Mouse (Mus musculus): ENCODE data around the gene Pnmal1. TPM values are rescaled to one million over a fixed set of nuclear protein-coding genes. Genes with fewer than 3 reads are reported as not detected.

Pnmal1 gene
- polyA plus RNA-seq, 1 experiment from 2014 or later: 2.8 TPM

DNA sequence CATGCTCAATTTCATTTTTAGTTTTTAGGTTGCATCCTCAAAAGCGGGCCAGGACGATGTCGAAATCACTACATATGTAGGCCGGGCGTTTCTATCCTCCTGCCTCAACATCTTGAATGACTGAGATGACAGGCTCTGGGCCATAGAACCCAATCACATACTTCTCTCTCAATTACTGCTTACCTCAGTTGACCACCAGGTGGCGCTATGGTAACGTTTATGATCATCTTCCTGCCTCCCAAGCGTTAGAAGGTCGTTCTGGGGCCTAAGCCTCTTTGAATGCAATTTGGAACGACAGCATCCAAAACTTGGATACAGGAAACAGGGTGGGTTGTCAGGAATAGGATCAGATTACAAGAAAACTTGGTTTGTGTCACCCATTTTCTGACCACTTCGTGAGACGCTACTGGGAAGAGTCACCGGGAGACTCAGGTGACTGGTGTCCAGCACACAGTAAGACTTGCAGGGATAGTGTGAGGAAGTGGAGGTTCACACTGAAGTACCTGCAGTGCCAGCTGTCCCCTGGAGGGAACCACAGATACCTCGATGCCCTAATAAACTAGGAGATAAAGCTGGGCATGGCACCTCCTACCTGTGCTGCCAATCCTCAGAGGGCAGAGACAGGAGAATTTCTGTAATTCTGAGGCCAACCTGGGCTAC is 27.4 kb upstream of the Pnmal1 start:
- no peak overlapping the region for H3K4me3 ChIP-seq
- H3K27me3 ChIP-seq: no peaks in the 10 kb centered on the region
- no peak overlapping the region for H3K27ac ChIP-seq
- no peak overlapping the region for H3K9ac ChIP-seq
- ATAC-seq (ENCODE audit: insufficient number of reproducible peaks, insufficient read depth, low FRiP score, low TSS enrichment): peak; percentile 36; the same call in 1 of the 2 replicates
- H3K4me1 ChIP-seq: no peaks in the 10 kb centered on the region
- H3K9me3 ChIP-seq: no peaks in the 10 kb centered on the region
- WGBS: 16% methylated on average over 14 of the region's 14 CpGs
- H3K4me2 ChIP-seq (replicated peaks): no peak overlapping the region
- H3K36me3 ChIP-seq: no peaks in the 10 kb centered on the region

DNA sequence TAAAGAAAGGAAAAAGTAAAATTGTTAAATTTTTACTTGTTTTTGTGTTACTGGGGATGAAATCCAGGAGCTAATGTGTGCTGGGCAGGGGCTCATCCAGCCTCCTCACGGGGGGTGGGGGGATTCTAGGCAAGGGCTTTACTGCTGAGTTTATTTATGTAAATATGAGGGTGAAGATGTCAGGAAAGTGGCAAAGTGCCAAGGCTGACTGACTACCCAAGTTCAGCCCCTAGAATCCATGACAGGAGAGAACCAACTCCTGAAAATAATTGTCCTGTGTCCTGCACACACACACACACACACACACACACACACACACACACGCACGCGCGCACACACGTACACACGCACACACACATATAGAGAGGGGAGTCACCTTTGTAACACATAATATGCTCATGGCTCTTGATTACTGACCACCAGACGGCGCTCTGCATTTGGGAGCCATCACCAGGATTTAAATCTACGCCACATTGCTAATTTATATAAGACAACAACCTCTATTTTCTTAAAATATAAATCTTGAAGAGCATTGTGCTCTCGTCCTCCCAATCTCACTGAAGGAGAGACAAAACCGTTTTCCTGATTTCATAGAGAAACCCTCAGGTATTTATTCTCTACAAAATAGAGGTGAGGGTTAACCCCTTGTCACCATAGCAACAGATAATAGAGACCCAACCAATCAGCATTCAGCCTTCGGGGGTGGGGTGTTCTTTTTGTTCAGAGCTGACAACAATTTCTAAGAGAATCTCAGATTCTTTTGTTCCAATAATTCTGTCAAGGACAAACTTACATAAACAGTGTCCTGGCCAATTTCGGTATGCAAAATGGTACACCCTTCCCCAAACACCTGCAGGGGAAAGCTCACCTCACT is 26.5 kb upstream of the Pnmal1 start:
- H3K36me3 ChIP-seq: no peaks in the 10 kb centered on the region
- ATAC-seq (ENCODE audit: insufficient number of reproducible peaks, insufficient read depth, low FRiP score, low TSS enrichment): no peak
- H3K4me1 ChIP-seq: no peaks in the 10 kb centered on the region
- H3K27me3 ChIP-seq: no peaks in the 10 kb centered on the region
- H3K4me3 ChIP-seq: no peak overlapping the region
- no peaks in the 10 kb centered on the region for H3K9me3 ChIP-seq
- no peak overlapping the region for H3K9ac ChIP-seq
- H3K4me2 ChIP-seq (replicated peaks): no peak overlapping the region
- no peak overlapping the region for H3K27ac ChIP-seq
- WGBS: 50% methylated on average over 14 of the region's 14 CpGs

DNA sequence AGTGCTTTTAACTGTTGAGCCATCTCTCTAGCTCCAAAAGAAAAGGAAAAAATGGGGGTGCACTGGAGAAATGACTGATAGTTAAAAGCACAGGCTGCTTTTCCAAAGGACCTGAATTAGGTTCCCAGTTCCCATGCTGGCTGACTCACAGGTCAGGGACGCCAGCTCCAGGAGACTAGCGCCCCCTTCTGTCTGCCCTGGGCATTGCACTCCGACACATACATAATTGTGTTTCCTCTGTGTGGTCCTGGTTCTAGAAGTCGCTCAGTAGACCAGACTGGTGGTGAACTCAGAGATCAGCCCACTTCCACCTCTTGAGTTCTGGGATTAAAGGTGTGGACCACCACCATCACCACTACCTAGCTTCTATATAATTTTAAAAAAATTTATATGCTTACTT is 22.2 kb upstream of the Pnmal1 start:
- Histone ChIP-seq H3K27ac (no peak overlapping the region), H3K4me2 (replicated peaks) (no peak overlapping the region), H3K4me3 (no peak overlapping the region), H3K9me3 (no peaks in the 10 kb centered on the region), H3K36me3 (no peaks in the 10 kb centered on the region), H3K9ac (no peak overlapping the region), H3K27me3 (no peaks in the 10 kb centered on the region), H3K4me1 (peaks cover 9% of the 10 kb centered on the region; the same call in 1 of the 2 replicates)
- WGBS: 52% methylated on average over 4 of the region's 4 CpGs
- no peak for ATAC-seq (ENCODE audit: insufficient number of reproducible peaks, insufficient read depth, low FRiP score, low TSS enrichment)

DNA sequence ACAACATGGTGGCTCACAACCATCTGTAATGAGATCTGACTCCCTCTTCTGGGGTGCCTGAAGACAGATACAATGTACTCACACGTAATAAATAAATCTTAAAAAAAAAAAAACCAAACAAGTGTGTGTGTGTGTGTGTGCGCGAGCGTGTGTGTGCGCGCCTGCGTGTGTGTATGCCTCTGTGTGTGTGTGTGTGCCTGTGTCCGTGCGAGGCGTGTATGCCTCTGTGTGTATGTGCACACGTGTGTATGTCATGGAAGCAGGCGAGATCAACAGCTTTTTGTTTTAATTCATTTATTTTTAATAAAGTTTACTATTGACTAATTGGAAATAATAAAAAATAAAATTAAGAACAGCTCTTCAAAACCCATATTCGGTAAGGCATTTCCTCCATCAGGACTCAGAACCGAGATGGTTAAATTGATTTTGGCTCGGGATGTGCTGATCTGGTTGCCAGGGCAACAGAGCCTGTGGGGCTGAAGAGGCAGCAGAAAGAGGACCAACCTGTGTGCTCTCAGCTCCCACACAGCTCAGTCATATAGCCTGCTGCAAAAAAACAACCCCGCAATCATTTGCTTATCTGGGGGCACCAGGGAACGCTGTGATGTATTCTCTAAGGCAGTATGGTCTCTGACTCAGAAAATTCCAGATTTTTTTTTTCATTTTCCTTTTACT is 21.2 kb upstream of the Pnmal1 start:
- ATAC-seq (ENCODE audit: insufficient number of reproducible peaks, insufficient read depth, low FRiP score, low TSS enrichment): 0 out of 2 replicates have a peak, but pooled peaks have one; percentile 30
- Histone ChIP-seq H3K9ac (no peak overlapping the region), H3K9me3 (no peaks in the 10 kb centered on the region), H3K27ac (0 out of 2 replicates have a peak overlapping the region, but pooled peaks have one; percentile 3), H3K4me3 (no peak overlapping the region), H3K4me2 (replicated peaks) (no peak overlapping the region), H3K36me3 (no peaks in the 10 kb centered on the region), H3K4me1 (peaks cover 9% of the 10 kb centered on the region; the same call in 1 of the 2 replicates), H3K27me3 (no peaks in the 10 kb centered on the region)
- 69% methylated on average over 17 of the region's 17 CpGs for WGBS

DNA sequence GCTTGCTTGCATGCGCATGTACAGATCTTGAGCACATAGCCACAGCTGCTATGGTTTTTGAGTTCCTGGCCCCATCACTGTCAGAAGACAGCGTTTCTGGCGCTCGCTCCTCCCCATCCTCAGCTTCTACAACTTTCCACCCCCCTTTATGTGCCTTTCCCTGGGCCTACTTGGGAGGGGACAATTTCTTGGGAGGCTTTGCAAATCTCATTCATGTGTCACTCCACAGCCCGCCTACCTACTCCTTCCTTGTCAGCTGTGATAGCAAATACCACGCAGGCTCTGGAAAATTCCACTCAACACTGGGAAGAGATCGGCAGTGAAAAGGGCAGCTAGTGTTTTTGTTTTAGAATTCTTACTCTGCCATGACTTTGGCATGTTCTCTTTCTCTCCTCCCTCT is 19.2 kb upstream of the Pnmal1 start:
- Histone ChIP-seq H3K4me2 (replicated peaks) (no peak overlapping the region), H3K9ac (no peak overlapping the region; the same call in 1 of the 2 replicates), H3K27me3 (peaks cover 5% of the 10 kb centered on the region), H3K4me1 (peaks cover 15% of the 10 kb centered on the region), H3K9me3 (no peaks in the 10 kb centered on the region), H3K27ac (peak overlapping the region; percentile 30), H3K4me3 (no peak overlapping the region), H3K36me3 (no peaks in the 10 kb centered on the region)
- ATAC-seq (ENCODE audit: insufficient number of reproducible peaks, insufficient read depth, low FRiP score, low TSS enrichment): no peak
- WGBS: 34% methylated on average over 7 of the region's 7 CpGs

DNA sequence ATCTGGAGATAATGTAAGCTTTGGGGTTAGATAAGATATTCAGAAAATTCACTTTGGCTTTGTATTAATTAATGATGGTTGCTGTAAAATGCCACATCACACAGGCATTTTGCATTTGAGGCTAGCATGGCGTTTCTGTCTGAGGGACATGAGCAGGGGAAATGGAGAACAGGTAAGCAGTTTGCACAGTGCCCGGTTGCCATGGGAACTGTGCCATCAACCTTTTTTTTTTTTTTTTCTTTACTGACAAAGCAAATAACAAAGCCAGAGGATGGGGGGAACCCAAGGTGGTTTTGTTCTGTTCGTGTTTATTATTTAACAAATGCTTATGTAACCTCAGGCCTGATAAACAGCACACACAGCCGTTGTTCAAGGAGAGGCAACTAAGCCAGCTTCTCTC is 16.6 kb upstream of the Pnmal1 start:
- 60% methylated on average over 4 of the region's 4 CpGs for WGBS
- H3K4me1 ChIP-seq: peaks cover 36% of the 10 kb centered on the region

DNA sequence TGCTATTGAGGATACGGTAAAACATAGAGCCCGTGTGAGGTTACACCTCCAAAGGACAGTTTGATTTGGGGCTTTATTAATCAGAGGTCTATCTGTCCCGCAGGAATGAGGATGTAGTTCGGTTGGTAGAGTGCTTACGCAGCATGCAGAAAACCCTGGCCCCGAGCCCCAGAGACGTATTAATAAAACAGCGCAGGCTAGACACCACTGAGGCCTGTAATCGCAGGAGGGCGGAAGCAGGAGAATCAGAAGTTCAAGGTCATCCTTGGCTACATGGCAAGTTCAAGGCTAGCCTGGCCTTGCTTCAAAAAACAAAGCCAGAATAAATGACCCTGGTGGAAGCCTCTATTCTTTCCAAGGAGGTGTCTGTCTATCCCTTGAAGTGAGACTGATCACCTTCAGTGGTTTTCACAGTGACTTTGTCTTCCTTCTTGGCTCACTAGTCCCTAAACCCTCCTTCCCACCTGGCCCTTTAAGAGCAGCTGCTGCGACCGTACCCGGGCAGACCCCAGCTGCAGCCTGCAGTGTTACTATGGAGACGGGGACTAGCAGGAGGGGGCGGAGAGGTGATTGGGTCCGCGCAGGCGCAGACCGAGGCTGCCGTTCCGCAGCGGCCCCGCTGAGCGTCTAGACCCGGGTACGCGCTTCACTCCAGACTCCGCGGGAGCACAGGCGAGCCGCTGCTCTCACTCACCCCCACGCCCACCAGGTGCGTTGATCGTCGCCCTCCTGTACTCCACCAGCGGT is 15.2 kb upstream of the Pnmal1 start, which contains the start of gene Pnmal2:
Pnmal2 (plus strand) TSS at position 622 of the 747 bp plus-strand sequence.
- Histone ChIP-seq H3K4me3 (peak within 1 kb of the TSS; percentile 62), H3K4me1 (peaks cover 39% of the 10 kb centered on the region), H3K27me3 (peaks cover 44% of the 10 kb centered on the region), H3K9ac (peak within 1 kb of the TSS; percentile 66), H3K27ac (0 out of 2 replicates have a peak within 1 kb of the TSS, but pooled peaks have one; percentile 25), H3K36me3 (no peaks in the 10 kb centered on the region), H3K9me3 (no peaks in the 10 kb centered on the region), H3K4me2 (replicated peaks) (peak within 1 kb of the TSS; percentile 70)
- peak; percentile 86 for ATAC-seq (ENCODE audit: insufficient number of reproducible peaks, insufficient read depth, low FRiP score, low TSS enrichment)
- WGBS: 13% methylated on average over 36 of the region's 36 CpGs

More for the DNA sequence above, 16.6 kb upstream of the Pnmal1 start:
- Histone ChIP-seq H3K4me2 (replicated peaks) (no peak overlapping the region), H3K9me3 (no peaks in the 10 kb centered on the region), H3K36me3 (no peaks in the 10 kb centered on the region), H3K4me3 (no peak overlapping the region), H3K27ac (no peak overlapping the region), H3K9ac (no peak overlapping the region), H3K27me3 (peaks cover 31% of the 10 kb centered on the region)
- ATAC-seq (ENCODE audit: insufficient number of reproducible peaks, insufficient read depth, low FRiP score, low TSS enrichment): no peak

DNA sequence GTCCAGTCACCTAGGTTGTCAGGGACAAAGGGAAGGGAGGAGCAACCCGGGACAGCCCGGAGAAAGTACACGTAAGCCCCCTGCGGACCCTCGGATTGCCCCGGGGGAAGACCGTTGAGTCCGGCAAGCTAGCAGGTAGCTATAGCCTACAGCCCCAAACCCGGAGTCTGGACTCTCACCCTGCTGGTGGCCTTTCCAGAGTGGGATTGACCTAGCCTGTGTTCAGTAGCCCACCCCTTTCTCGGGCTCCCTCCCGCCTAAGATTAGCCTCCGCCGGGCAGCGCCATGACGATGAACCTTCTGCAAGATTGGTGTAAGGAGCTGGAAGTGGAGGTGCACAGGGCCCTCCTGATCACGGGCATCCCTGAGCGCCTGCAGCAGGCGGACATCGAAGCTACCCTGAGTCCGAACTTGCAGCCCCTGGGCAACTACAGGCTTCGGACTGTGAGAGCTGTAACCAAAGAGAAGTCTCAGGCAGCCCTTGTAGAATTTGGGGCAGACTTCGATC is 14.6 kb upstream of the Pnmal1 start:
- Histone ChIP-seq H3K4me1 (peaks cover 43% of the 10 kb centered on the region), H3K36me3 (no peaks in the 10 kb centered on the region), H3K4me2 (replicated peaks) (peak overlapping the region; percentile 70), H3K9ac (peak overlapping the region; percentile 66), H3K27ac (0 out of 2 replicates have a peak overlapping the region, but pooled peaks have one; percentile 25), H3K4me3 (peak overlapping the region; percentile 62), H3K27me3 (peaks cover 48% of the 10 kb centered on the region), H3K9me3 (no peaks in the 10 kb centered on the region)
- peak; percentile 13 for ATAC-seq (ENCODE audit: insufficient number of reproducible peaks, insufficient read depth, low FRiP score, low TSS enrichment)
- 1% methylated on average over 22 of the region's 22 CpGs for WGBS

DNA sequence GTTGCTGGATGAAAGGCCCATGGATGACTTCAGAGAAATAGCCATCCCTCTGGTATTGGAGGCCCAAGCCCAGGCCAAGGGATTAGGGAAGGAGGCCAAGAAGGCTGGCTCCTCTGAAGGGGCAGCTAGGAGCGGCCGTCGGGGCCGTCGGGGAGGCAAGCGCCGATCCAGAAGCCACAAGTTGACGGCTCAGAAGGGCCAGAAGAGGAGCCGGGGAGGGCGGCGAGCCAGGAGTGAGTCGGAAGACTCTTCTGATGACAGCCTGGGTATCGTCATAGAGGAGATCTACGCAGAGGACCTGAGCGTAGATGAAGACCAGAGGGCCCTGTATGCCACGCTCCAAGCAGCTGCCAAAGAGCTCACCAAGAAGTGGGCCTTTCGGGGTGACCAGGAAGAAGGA is 14.1 kb upstream of the Pnmal1 start:
- 12% methylated on average over 17 of the region's 17 CpGs for WGBS
- H3K9ac ChIP-seq: peak overlapping the region; percentile 66; the same call in 1 of the 2 replicates
- no peaks in the 10 kb centered on the region for H3K36me3 ChIP-seq
- H3K4me2 ChIP-seq (replicated peaks): peak overlapping the region; percentile 70
- ATAC-seq (ENCODE audit: insufficient number of reproducible peaks, insufficient read depth, low FRiP score, low TSS enrichment): no peak
- H3K4me1 ChIP-seq: peaks cover 41% of the 10 kb centered on the region
- H3K27ac ChIP-seq: no peak overlapping the region
- peaks cover 49% of the 10 kb centered on the region for H3K27me3 ChIP-seq
- H3K9me3 ChIP-seq: no peaks in the 10 kb centered on the region
- H3K4me3 ChIP-seq: peak overlapping the region; percentile 62

DNA sequence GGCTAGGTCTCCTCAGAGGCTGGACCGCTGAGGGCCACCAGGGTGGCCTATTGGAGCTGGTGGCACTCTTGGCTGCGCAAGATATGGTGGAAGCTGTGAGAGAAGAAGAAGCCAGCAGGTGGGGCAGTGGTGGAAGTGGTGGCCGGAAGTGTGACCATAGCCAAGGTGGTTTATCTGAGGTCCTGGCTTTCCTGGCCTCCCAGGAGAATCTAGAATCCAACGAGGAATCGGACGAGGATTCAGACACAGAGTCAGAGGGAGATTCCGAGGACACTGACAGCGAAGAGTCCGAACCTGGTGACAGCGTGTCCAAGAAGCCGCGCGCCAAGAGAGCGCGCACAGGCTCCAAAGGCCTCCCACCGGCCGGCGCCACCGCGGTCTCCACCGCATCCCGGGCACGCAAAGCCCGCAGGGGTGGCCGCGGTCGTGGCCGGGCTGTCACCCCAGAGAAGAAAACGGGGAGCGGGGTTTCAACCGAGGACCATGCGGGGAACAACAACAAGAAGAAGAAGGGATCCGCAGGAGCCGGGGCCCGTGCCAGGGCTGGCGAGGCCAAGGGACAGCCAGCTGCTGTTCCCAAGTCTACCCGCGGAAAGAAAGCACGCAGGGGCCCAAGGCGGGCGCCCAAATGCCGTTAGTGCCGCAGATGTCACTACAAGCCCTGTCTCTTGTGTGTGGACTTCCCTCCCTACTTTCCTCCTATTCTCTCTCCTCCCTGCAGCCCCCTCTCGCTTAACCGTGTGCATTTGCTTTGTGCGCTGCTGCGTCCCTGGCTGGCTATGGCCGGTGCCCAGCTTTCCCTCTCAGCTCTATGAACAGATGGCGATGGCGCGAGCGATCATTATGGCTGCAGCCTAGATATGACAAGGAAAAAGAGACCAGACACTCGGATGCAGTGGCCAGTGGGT is 12.8 kb upstream of the Pnmal1 start:
- Histone ChIP-seq H3K4me2 (replicated peaks) (peak overlapping the region; percentile 70), H3K9me3 (no peaks in the 10 kb centered on the region), H3K27ac (peak overlapping the region; percentile 9; the same call in 1 of the 2 replicates), H3K36me3 (no peaks in the 10 kb centered on the region), H3K4me1 (peaks cover 43% of the 10 kb centered on the region), H3K4me3 (peak overlapping the region; percentile 62), H3K27me3 (peaks cover 51% of the 10 kb centered on the region), H3K9ac (peak overlapping the region; percentile 44)
- 2% methylated on average over 48 of the region's 53 CpGs for WGBS
- no peak for ATAC-seq (ENCODE audit: insufficient number of reproducible peaks, insufficient read depth, low FRiP score, low TSS enrichment)

All from embryonic facial prominence, embryonic 12.5 days (tissue).